Mouse (Mus musculus): Measurements from ENCODE around the gene Fndc3b.

- TF ChIP-seq CTCF (IDR thresholded peaks at IDR 0.05; ENCODE audit: extremely low read depth, insufficient read depth, low read length) (no peak), POLR2A (IDR thresholded peaks at IDR 0.05; ENCODE audit: extremely low read depth, insufficient read depth, low read length) (no peak)
Measured at GRCm38 (mm10) chr3:27621176-27621575, 89.9 kb downstream of the Fndc3b start.

All from cortical plate, adult 2 months (tissue).